Mouse (Mus musculus) liver, adult 2 months (tissue): Measurements from ENCODE around the gene Zfp697.

ENCODE experiments used
- CTCF ChIP-seq: fragments of 200-500 bp; IDR thresholded peaks from 2 replicates; pipeline ENCODE4 v1.5.1; 2011; ENCODE audit warnings: low read depth, low read length, control low read depth
- POLR2A ChIP-seq: fragments of 200-500 bp; IDR thresholded peaks from 2 replicates; pipeline ENCODE4 v1.6.1; 2011; ENCODE audit warnings: low read length, control low read depth; ENCODE audit not compliant: insufficient read depth; ENCODE audit errors: extremely low read depth

GRCm38 (mm10) chr3:98368283-98368682 is 14.0 kb upstream of the Zfp697 start:
- TF ChIP-seq CTCF = no peak
- TF ChIP-seq POLR2A = no peak
